In genomic region chr5:117133446-117134065, GRCm38 (mm10) we compare ENCODE assay signal across 9 mouse cellular contexts. TPM values are rescaled to one million over a fixed set of nuclear protein-coding genes. Genes with fewer than 3 reads are reported as not detected.
DNase-seq lines count a peak whose midpoint lies in the region; ATAC-seq and TF ChIP-seq lines count a peak whose summit lies in the region.
"Had no signal": no experiment of that assay in that cellular context is flagged by ENCODE, and none has a peak within 500 bp of the region (broad histone marks: within the 10 kb centered on the region; RNA-seq: fewer than 3 reads in every experiment).

No protein-coding gene starts in this region.

- DNase-seq in forebrain, embryonic 10.5 days (ENCODE audit: extremely low spot score, low spot score), result no peak
- no peak for DNase-seq in forebrain, embryonic 14.5 days (ENCODE audit: low spot score)
- peak; percentile 64 for DNase-seq in lung, postnatal 0 days (ENCODE audit: low spot score)
- DNase-seq in stomach, postnatal 0 days (ENCODE audit: low spot score), result peak; percentile 71
- no peak for DNase-seq in left cerebral cortex, postnatal 4 days
- DNase-seq in urinary bladder, adult 2 months (ENCODE audit: low spot score), result no peak

- H3K4me1 ChIP-seq in forebrain, embryonic 10.5 days, result peaks cover 21% of the 10 kb centered on the region
- H3K4me1 ChIP-seq in forebrain, embryonic 14.5 days (ENCODE audit: control insufficient read depth, insufficient read depth, low read length), result no peaks in the 10 kb centered on the region
- H3K4me1 ChIP-seq in heart, embryonic 15.5 days (replicated peaks), result peaks cover 37% of the 10 kb centered on the region
- peaks cover 15% of the 10 kb centered on the region; the same call in 1 of the 2 replicates for H3K4me1 ChIP-seq in lung, postnatal 0 days (ENCODE audit: insufficient read depth, low read depth, low read length)
- peaks cover 10% of the 10 kb centered on the region for H3K4me1 ChIP-seq in stomach, postnatal 0 days (replicated peaks; ENCODE audit: control insufficient read depth, insufficient read depth)
- 0 out of 2 replicates have a peak, but pooled peaks cover 4% of the 10 kb centered on the region for H3K4me1 ChIP-seq in forebrain, embryonic 15.5 days

- H3K36me3 ChIP-seq in forebrain, embryonic 10.5 days (replicated peaks), result no peaks in the 10 kb centered on the region
- no peaks in the 10 kb centered on the region for H3K36me3 ChIP-seq in forebrain, embryonic 14.5 days (ENCODE audit: control insufficient read depth, insufficient read depth, low read length)
- H3K36me3 ChIP-seq in heart, embryonic 15.5 days, result no peaks in the 10 kb centered on the region
- no peaks in the 10 kb centered on the region for H3K36me3 ChIP-seq in lung, postnatal 0 days (ENCODE audit: insufficient read depth, low read length)
- H3K36me3 ChIP-seq in stomach, postnatal 0 days (ENCODE audit: control insufficient read depth, insufficient read depth, low read length), result no peaks in the 10 kb centered on the region
- no peaks in the 10 kb centered on the region for H3K36me3 ChIP-seq in forebrain, embryonic 15.5 days
- H3K36me3 ChIP-seq: embryonic facial prominence, embryonic 13.5 days had no signal

- H3K27me3 ChIP-seq in forebrain, embryonic 10.5 days (ENCODE audit: poor library complexity, severe bottlenecking), result no peaks in the 10 kb centered on the region
- H3K27me3 ChIP-seq in forebrain, embryonic 14.5 days (replicated peaks; ENCODE audit: control insufficient read depth, insufficient read depth, low read length), result no peaks in the 10 kb centered on the region
- no peaks in the 10 kb centered on the region for H3K27me3 ChIP-seq in heart, embryonic 15.5 days
- no peaks in the 10 kb centered on the region for H3K27me3 ChIP-seq in lung, postnatal 0 days (replicated peaks; ENCODE audit: insufficient read depth, low read length)
- no peaks in the 10 kb centered on the region for H3K27me3 ChIP-seq in stomach, postnatal 0 days (ENCODE audit: control insufficient read depth, insufficient read depth, low read length)
- H3K27me3 ChIP-seq in forebrain, embryonic 15.5 days, result no peaks in the 10 kb centered on the region
- H3K27me3 ChIP-seq: embryonic facial prominence, embryonic 13.5 days had no signal

- H3K4me2 ChIP-seq in forebrain, embryonic 14.5 days (ENCODE audit: low read length), result no peak overlapping the region
- H3K4me2 ChIP-seq in heart, embryonic 15.5 days, result peak overlapping the region; percentile 33; the same call in 1 of the 2 replicates
- peak overlapping the region; percentile 31 for H3K4me2 ChIP-seq in lung, postnatal 0 days (replicated peaks; ENCODE audit: low read depth, low read length)
- peak overlapping the region; percentile 12; the same call in 1 of the 2 replicates for H3K4me2 ChIP-seq in stomach, postnatal 0 days (replicated peaks; ENCODE audit: low read depth)
- no peak overlapping the region for H3K4me2 ChIP-seq in forebrain, embryonic 15.5 days (replicated peaks)
- H3K4me2 ChIP-seq: embryonic facial prominence, embryonic 13.5 days had no signal

- H3K4me3 ChIP-seq in forebrain, embryonic 10.5 days, result no peak overlapping the region
- H3K4me3 ChIP-seq in forebrain, embryonic 14.5 days (ENCODE audit: low read depth, low read length), result no peak overlapping the region
- H3K4me3 ChIP-seq in heart, embryonic 15.5 days, result peak overlapping the region; percentile 20
- 0 out of 2 replicates have a peak overlapping the region, but pooled peaks have one; percentile 0 for H3K4me3 ChIP-seq in lung, postnatal 0 days (ENCODE audit: low read depth, low read length)
- H3K4me3 ChIP-seq in stomach, postnatal 0 days (ENCODE audit: low read depth, low read length), result peak overlapping the region; percentile 10; the same call in 1 of the 2 replicates
- no peak overlapping the region for H3K4me3 ChIP-seq in forebrain, embryonic 15.5 days
- H3K4me3 ChIP-seq: embryonic facial prominence, embryonic 13.5 days had no signal

- intact Hi-C loops in left cerebral cortex, postnatal 4 days (cut with DNase I), result no loop called here

- peak overlapping the region; percentile 48 for H3K27ac ChIP-seq in forebrain, embryonic 10.5 days
- H3K27ac ChIP-seq in forebrain, embryonic 14.5 days (ENCODE audit: low read depth, low read length), result no peak overlapping the region
- peak overlapping the region; percentile 77 for H3K27ac ChIP-seq in heart, embryonic 15.5 days
- H3K27ac ChIP-seq in lung, postnatal 0 days (ENCODE audit: low read length), result peak overlapping the region; percentile 95
- peak overlapping the region; percentile 78 for H3K27ac ChIP-seq in stomach, postnatal 0 days (replicated peaks)
- no peak overlapping the region for H3K27ac ChIP-seq in forebrain, embryonic 15.5 days (replicated peaks)
- H3K27ac ChIP-seq: embryonic facial prominence, embryonic 13.5 days had no signal

- no peak overlapping the region for H3K9ac ChIP-seq in forebrain, embryonic 14.5 days (ENCODE audit: low read length)
- no peak overlapping the region for H3K9ac ChIP-seq in heart, embryonic 15.5 days
- no peak overlapping the region for H3K9ac ChIP-seq in lung, postnatal 0 days (replicated peaks; ENCODE audit: low read depth)
- no peak overlapping the region for H3K9ac ChIP-seq in stomach, postnatal 0 days (ENCODE audit: low read length)
- H3K9ac ChIP-seq in forebrain, embryonic 15.5 days (replicated peaks), result no peak overlapping the region
- H3K9ac ChIP-seq: embryonic facial prominence, embryonic 13.5 days had no signal

- TF ChIP-seq EP300 in lung, postnatal 0 days (IDR thresholded peaks at IDR 0.05), result no peak
- TF ChIP-seq EP300 in stomach, postnatal 0 days (optimal IDR thresholded peaks at IDR 0.05), result no peak

- 90% methylated on average over 17 of the region's 17 CpGs for WGBS in forebrain, embryonic 10.5 days
- WGBS in forebrain, embryonic 14.5 days, result 89% methylated on average over 17 of the region's 17 CpGs
- WGBS in heart, embryonic 15.5 days, result 65% methylated on average over 17 of the region's 17 CpGs
- WGBS in lung, postnatal 0 days, result 30% methylated on average over 17 of the region's 17 CpGs
- WGBS in stomach, postnatal 0 days, result 59% methylated on average over 17 of the region's 17 CpGs
- WGBS in forebrain, embryonic 15.5 days, result 90% methylated on average over 17 of the region's 17 CpGs

- no peaks in the 10 kb centered on the region for H3K9me3 ChIP-seq in forebrain, embryonic 10.5 days
- no peaks in the 10 kb centered on the region for H3K9me3 ChIP-seq in forebrain, embryonic 14.5 days (replicated peaks; ENCODE audit: control insufficient read depth, low read length)
- H3K9me3 ChIP-seq in heart, embryonic 15.5 days (replicated peaks), result no peaks in the 10 kb centered on the region
- H3K9me3 ChIP-seq in lung, postnatal 0 days (ENCODE audit: low read length), result no peaks in the 10 kb centered on the region
- H3K9me3 ChIP-seq in stomach, postnatal 0 days (ENCODE audit: control insufficient read depth, low read length), result no peaks in the 10 kb centered on the region
- no peaks in the 10 kb centered on the region for H3K9me3 ChIP-seq in forebrain, embryonic 15.5 days
- H3K9me3 ChIP-seq: embryonic facial prominence, embryonic 13.5 days had no signal

- ATAC-seq in forebrain, embryonic 14.5 days, result no peak
- ATAC-seq in heart, embryonic 15.5 days (replicated peaks; ENCODE audit: insufficient number of reproducible peaks, insufficient read depth, low FRiP score, low read depth), result no peak
- peak; percentile 43 for ATAC-seq in lung, postnatal 0 days
- peak; percentile 72 for ATAC-seq in stomach, postnatal 0 days (ENCODE audit: low FRiP score, low TSS enrichment)
- no peak for ATAC-seq in forebrain, embryonic 15.5 days (replicated peaks)

- TF ChIP-seq CTCF in lung, postnatal 0 days (IDR thresholded peaks at IDR 0.05), result no peak
- TF ChIP-seq CTCF in stomach, postnatal 0 days (IDR thresholded peaks at IDR 0.05; ENCODE audit: low read depth), result no peak

RNA-seq across cellular contexts. Expression of gene Taok3, which starts 13.6 kb away (rescaled TPM):
- 9.3 and 9.4 TPM in 2 replicates for polyA plus RNA-seq in forebrain, embryonic 10.5 days (2016; fragmentation: Nextera tagmentation; extraction: Ambion mirVana)
- 32.1 and 48.7 TPM in 2 replicates for polyA plus RNA-seq in forebrain, embryonic 14.5 days (2014; fragmentation: Nextera tagmentation; extraction: Ambion mirVana)
- 10.2 and 13.9 TPM in 2 replicates for polyA plus RNA-seq in heart, embryonic 15.5 days (2015; fragmentation: Nextera tagmentation; extraction: Ambion mirVana)
- polyA plus RNA-seq in lung, postnatal 0 days (2015; fragmentation: Nextera tagmentation; extraction: Ambion mirVana), result 55.5 and 67.3 TPM in 2 replicates
- polyA plus RNA-seq in stomach, postnatal 0 days (2015; fragmentation: Nextera tagmentation; extraction: Ambion mirVana), result 23.1 and 24.2 TPM in 2 replicates
- 10 to 100 TPM; 80.6 to 85.3 TPM for total RNA-seq in left cerebral cortex, postnatal 4 days (2021)
- polyA plus RNA-seq in forebrain, embryonic 15.5 days (2015; fragmentation: Nextera tagmentation; extraction: Ambion mirVana), result 45.3 and 51.7 TPM in 2 replicates
- polyA plus RNA-seq in urinary bladder, adult 2 months (2012; rRNA removed), result 18.1 and 21.7 TPM in 2 replicates

RNA-seq across cellular contexts. Expression of gene Suds3, which starts 17.6 kb away (rescaled TPM):
- 78.5 and 81.4 TPM in 2 replicates for polyA plus RNA-seq in forebrain, embryonic 10.5 days (2016; fragmentation: Nextera tagmentation; extraction: Ambion mirVana)
- 49.5 and 55.5 TPM in 2 replicates for polyA plus RNA-seq in forebrain, embryonic 14.5 days (2014; fragmentation: Nextera tagmentation; extraction: Ambion mirVana)
- 53.5 and 58.9 TPM in 2 replicates for polyA plus RNA-seq in heart, embryonic 15.5 days (2015; fragmentation: Nextera tagmentation; extraction: Ambion mirVana)
- polyA plus RNA-seq in lung, postnatal 0 days (2015; fragmentation: Nextera tagmentation; extraction: Ambion mirVana), result 47.1 and 57.8 TPM in 2 replicates
- polyA plus RNA-seq in stomach, postnatal 0 days (2015; fragmentation: Nextera tagmentation; extraction: Ambion mirVana), result 42.2 and 46.9 TPM in 2 replicates
- 10 to 100 TPM; 81.4 to 81.6 TPM for total RNA-seq in left cerebral cortex, postnatal 4 days (2021)
- 94.0 and 99.1 TPM in 2 replicates for polyA plus RNA-seq in forebrain, embryonic 15.5 days (2015; fragmentation: Nextera tagmentation; extraction: Ambion mirVana)
- polyA plus RNA-seq in urinary bladder, adult 2 months (2012; rRNA removed), result 69.9 and 73.2 TPM in 2 replicates

Comparison
In these comparisons a context has a peak if more than half of its experiments do, and no peak if none do; other contexts are left out.
1. H3K27ac ChIP-seq: peak in forebrain, embryonic 10.5 days (single experiment), heart, embryonic 15.5 days (single experiment), lung, postnatal 0 days (single experiment) and stomach, postnatal 0 days (single experiment); none in forebrain, embryonic 14.5 days (single experiment) and forebrain, embryonic 15.5 days (single experiment).
2. DNase-seq: peak in lung, postnatal 0 days (single experiment) and stomach, postnatal 0 days (single experiment); none in forebrain, embryonic 10.5 days (single experiment), forebrain, embryonic 14.5 days (single experiment), left cerebral cortex, postnatal 4 days (single experiment) and urinary bladder, adult 2 months (single experiment).
3. H3K4me3 ChIP-seq: peak in heart, embryonic 15.5 days (single experiment), lung, postnatal 0 days (single experiment) and stomach, postnatal 0 days (single experiment); none in forebrain, embryonic 10.5 days (single experiment), forebrain, embryonic 14.5 days (single experiment) and forebrain, embryonic 15.5 days (single experiment).
4. ATAC-seq: peak in lung, postnatal 0 days (single experiment) and stomach, postnatal 0 days (single experiment); none in forebrain, embryonic 14.5 days (single experiment), heart, embryonic 15.5 days (single experiment) and forebrain, embryonic 15.5 days (single experiment).
5. H3K4me2 ChIP-seq: peak in heart, embryonic 15.5 days (single experiment), lung, postnatal 0 days (single experiment) and stomach, postnatal 0 days (single experiment); none in forebrain, embryonic 14.5 days (single experiment) and forebrain, embryonic 15.5 days (single experiment).